Mouse (Mus musculus) hindbrain, embryonic 13.5 days (tissue): ENCODE data around the gene Rnf8. TPM values are rescaled to one million over a fixed set of nuclear protein-coding genes. Genes with fewer than 3 reads are reported as not detected.

Experiments
- ATAC-seq: fragments of 200-750 bp; cut with Nextera tagmentation; 2 replicates; pipeline ENCODE4 v1.8.0; 2017; ENCODE audit warnings: moderate TSS enrichment; ENCODE audit not compliant: low FRiP score
- H3K27ac ChIP-seq: fragments of 300-500 bp; sonication (generic); 2 replicates; pipeline ENCODE4 v1.5.1; 2015; ENCODE audit warnings: inconsistent platforms, mild to moderate bottlenecking, moderate library complexity
- H3K27me3 ChIP-seq: fragments of 300-500 bp; sonication (generic); 2 replicates; pipeline ENCODE4 v1.6.1; 2015; ENCODE audit warnings: mild to moderate bottlenecking, inconsistent platforms
- H3K36me3 ChIP-seq: fragments of 300-500 bp; sonication (generic); 2 replicates; pipeline ENCODE4 v1.6.1; 2015; ENCODE audit warnings: mild to moderate bottlenecking, inconsistent platforms
- H3K4me1 ChIP-seq: fragments of 300-500 bp; sonication (generic); replicated peaks from 2 replicates; pipeline ENCODE4 v1.6.1; 2015; ENCODE audit warnings: inconsistent platforms
- H3K4me2 ChIP-seq: fragments of 300-500 bp; sonication (generic); 2 replicates; pipeline ENCODE4 v1.6.1; 2015; ENCODE audit warnings: inconsistent platforms, mild to moderate bottlenecking, moderate library complexity
- H3K4me3 ChIP-seq: fragments of 300-500 bp; sonication (generic); 2 replicates; pipeline ENCODE4 v1.5.1; 2015; ENCODE audit warnings: mild to moderate bottlenecking, inconsistent platforms
- H3K9ac ChIP-seq: fragments of 300-500 bp; sonication (generic); 2 replicates; pipeline ENCODE4 v1.6.1; 2015; ENCODE audit warnings: mild to moderate bottlenecking, inconsistent platforms
- H3K9me3 ChIP-seq: fragments of 300-500 bp; sonication (generic); 2 replicates; pipeline ENCODE4 v1.6.1; 2016; ENCODE audit warnings: inconsistent platforms
- WGBS: fragments of 180-500 bp; shearing (Covaris S2); methylation state at CpG from one replicate; pipeline ENCODE4 v1.1.7; 2015; 5-methylcytosine and 5-hydroxymethylcytosine counted together
- polyA plus RNA-seq: library from polyadenylated mRNA; unstranded; fragments of >200 nt; fragmentation: Nextera tagmentation; extraction: Ambion mirVana; gene quantifications from 2 replicates; pipeline ENCODE4 v1.2.1, GENCODE M21; 2015

Rnf8 gene
- polyA plus RNA-seq = 79.2 and 83.4 TPM in 2 replicates

DNA sequence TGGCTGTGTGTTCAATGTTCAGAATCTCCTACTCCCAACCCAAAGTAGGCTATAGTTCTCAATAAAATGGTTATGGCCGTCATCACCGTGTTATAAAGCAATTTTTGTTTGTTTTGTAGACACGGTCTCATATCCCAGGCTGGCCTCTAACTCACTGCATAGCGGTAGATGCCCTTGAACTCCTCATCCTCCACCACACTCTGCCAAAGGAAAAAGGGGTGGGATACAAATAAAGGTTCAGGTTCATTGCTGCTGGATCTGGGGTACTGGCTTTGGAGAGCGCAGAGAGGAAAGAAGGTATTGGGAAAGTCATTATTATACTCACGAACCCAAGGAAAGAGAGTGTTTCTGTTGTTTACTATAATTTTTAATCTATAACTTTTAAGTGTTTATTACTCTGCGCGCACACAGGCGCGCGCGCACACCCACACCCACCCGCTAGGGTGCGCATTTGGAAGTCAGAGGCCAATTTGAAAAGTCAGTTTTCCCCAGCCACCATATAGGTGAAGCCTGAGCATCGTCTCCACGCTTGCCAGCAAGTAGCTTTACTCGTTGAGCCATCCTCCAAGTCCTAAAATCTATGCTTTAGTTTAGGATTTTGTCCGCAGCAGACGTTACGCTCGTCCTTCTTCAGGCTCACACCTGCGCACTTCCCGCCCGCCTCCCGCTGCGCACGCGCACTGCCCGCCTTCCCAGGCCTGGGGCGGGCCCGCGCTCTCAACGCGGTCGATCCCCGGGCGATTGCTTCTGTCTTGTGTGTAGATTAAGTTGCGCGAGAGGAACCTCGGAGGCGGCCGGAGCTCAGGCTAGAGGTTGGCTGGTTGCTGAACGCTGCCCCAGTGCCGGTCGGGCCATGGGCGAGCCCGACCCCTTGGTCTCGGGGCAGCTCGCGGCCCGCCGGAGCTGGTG lies at the start of gene Rnf8, which contains the start of gene Gm28043:
TSS of gene Rnf8 (plus strand) at position 676 of the 909 bp plus-strand sequence.
TSS of gene Gm28043 (plus strand) at position 762 of the 909 bp plus-strand sequence.
- Histone ChIP-seq H3K27me3 (no peaks in the 10 kb centered on the region), H3K4me1 (peaks cover 36% of the 10 kb centered on the region), H3K36me3 (peaks cover 8% of the 10 kb centered on the region), H3K27ac (peak within 1 kb of the TSS; percentile 95), H3K4me3 (peak within 1 kb of the TSS; percentile 97), H3K9ac (peak within 1 kb of the TSS; percentile 98), H3K9me3 (no peaks in the 10 kb centered on the region), H3K4me2 (peak within 1 kb of the TSS; percentile 75)
- WGBS = 2% methylated on average over 52 of the region's 52 CpGs
- ATAC-seq = peak; percentile 92

DNA sequence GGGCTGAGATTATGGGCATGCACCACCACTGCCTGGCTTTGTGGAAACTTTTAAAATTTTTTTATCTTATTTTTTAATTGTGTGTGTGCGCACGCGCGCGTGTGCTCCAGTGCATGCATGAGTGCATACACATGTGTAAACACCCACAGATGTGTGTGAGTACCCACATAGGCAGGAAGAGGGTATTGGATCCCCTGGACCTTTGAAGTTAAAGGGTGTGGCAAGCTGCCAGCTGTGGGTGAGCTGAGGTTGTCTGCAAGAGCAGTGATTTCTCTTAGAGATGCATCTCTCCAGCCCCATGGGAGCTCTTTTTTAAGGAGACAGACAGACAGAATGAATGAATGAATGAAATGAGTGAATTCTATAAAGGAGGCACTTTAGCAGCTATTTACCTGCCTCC lies 49.1 kb upstream of the Rnf8 start:
- Histone ChIP-seq H3K27ac (no peak overlapping the region), H3K4me3 (no peak overlapping the region), H3K36me3 (peaks cover 43% of the 10 kb centered on the region), H3K4me1 (0 out of 2 replicates have a peak, but pooled peaks cover 3% of the 10 kb centered on the region), H3K4me2 (no peak overlapping the region), H3K9me3 (no peaks in the 10 kb centered on the region), H3K9ac (no peak overlapping the region), H3K27me3 (no peaks in the 10 kb centered on the region)
- WGBS = 97% methylated on average over 5 of the region's 5 CpGs
- no peak for ATAC-seq

DNA sequence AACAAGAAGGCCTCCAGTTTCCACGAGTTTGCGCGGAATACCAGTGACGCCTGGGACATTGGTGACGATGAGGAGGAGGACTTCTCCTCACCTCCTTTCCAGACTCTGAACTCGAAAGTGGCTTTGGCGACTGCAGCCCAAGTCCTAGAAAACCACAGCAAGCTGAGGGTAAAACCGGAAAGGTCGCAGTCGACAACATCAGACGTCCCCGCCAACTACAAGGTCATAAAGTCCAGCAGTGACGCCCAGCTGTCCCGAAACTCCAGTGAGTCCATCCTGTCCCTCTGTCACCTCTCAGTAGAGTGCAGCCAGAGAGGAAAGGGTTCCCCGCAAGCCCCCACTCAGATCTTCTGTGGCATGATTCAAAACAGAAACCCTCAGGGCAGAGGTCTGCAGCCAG lies 46.2 kb upstream of the Rnf8 start:
- Histone ChIP-seq H3K9me3 (no peaks in the 10 kb centered on the region), H3K4me2 (no peak overlapping the region), H3K4me1 (0 out of 2 replicates have a peak, but pooled peaks cover 3% of the 10 kb centered on the region), H3K4me3 (no peak overlapping the region), H3K27ac (no peak overlapping the region), H3K27me3 (no peaks in the 10 kb centered on the region), H3K9ac (no peak overlapping the region), H3K36me3 (peaks cover 72% of the 10 kb centered on the region)
- ATAC-seq = no peak
- WGBS = 93% methylated on average over 15 of the region's 15 CpGs

DNA sequence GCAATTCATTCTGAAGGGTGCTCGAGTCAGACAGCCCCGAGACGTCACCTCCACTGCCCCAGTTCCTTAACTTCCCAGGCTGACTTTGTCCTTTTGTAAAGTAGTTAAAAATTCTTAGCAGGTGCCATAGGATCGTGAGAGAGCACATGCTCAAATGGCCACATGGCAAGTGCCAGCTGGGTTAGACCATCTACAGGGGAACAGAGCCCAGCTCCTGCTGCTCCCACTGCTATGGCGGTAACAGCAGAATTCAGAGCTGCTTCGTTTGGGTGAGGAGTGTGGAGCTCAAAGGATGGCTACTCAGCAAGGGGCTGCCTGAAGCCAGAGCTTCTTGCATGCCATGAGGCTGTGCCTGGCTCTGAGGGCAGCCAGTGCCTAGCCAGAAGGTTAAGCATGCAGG lies 44.8 kb upstream of the Rnf8 start:
- H3K4me3 ChIP-seq = no peak overlapping the region
- H3K4me1 ChIP-seq = 0 out of 2 replicates have a peak, but pooled peaks cover 3% of the 10 kb centered on the region
- H3K9me3 ChIP-seq = no peaks in the 10 kb centered on the region
- peaks cover 75% of the 10 kb centered on the region for H3K36me3 ChIP-seq
- ATAC-seq = no peak
- no peaks in the 10 kb centered on the region for H3K27me3 ChIP-seq
- no peak overlapping the region for H3K4me2 ChIP-seq
- no peak overlapping the region for H3K27ac ChIP-seq
- WGBS = 85% methylated on average over 6 of the region's 6 CpGs
- no peak overlapping the region for H3K9ac ChIP-seq

DNA sequence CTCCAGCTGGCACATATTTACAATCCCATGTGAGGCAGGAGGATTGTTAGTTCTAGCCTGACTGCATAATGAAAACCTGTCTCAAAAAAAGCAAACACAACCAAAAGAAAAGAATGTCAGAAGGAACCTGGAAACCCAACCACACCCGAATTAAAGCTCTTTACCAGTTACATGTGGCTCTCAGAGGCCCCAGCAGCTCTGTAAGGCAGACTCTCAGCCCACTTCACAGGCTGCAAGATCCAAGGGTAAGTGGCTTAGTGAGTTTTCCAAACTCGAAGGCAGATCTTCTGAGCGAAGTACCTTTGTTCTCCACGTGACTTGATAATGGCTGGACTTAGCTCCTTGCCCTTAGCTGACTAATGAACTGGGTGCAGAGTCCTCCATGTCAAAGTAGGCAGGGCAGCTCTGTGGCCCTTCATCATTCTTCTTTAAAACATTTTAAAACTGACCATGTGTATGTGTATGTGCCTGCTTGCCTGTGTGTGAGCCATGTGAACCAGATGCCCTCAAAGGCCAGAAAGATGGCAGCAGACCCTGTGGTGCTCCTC lies 34.9 kb upstream of the Rnf8 start:
- Histone ChIP-seq H3K9me3 (no peaks in the 10 kb centered on the region), H3K4me1 (no peaks in the 10 kb centered on the region), H3K27ac (no peak overlapping the region), H3K4me3 (no peak overlapping the region), H3K9ac (no peak overlapping the region), H3K36me3 (peaks cover 85% of the 10 kb centered on the region), H3K4me2 (no peak overlapping the region), H3K27me3 (no peaks in the 10 kb centered on the region)
- ATAC-seq = no peak
- WGBS = 90% methylated on average over 4 of the region's 4 CpGs

DNA sequence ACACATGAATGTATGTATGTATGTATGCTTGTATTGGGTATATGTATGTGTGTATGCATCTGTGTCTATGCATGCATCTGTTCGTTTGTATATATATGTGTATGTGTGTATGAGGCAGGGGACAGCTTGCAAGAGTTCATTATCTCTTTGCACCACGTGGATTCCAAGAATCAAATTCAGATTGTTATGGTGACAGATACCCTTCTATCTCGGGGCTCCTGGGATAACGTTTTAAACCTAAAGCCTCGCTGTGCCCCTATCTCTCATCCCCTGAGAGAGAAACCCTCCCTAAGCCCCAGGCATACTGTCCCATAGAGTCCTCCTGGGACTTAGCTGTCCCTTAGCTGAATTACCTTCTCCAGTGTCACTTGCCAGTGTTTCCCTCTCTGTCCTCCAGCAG lies 31.0 kb upstream of the Rnf8 start:
- H3K9ac ChIP-seq = no peak overlapping the region
- no peak overlapping the region for H3K27ac ChIP-seq
- ATAC-seq = no peak
- no peaks in the 10 kb centered on the region for H3K9me3 ChIP-seq
- WGBS = 81% methylated on average over 5 of the region's 5 CpGs
- no peaks in the 10 kb centered on the region for H3K27me3 ChIP-seq
- H3K36me3 ChIP-seq = peaks cover 62% of the 10 kb centered on the region
- H3K4me2 ChIP-seq = no peak overlapping the region
- peaks cover 8% of the 10 kb centered on the region for H3K4me1 ChIP-seq
- no peak overlapping the region for H3K4me3 ChIP-seq

DNA sequence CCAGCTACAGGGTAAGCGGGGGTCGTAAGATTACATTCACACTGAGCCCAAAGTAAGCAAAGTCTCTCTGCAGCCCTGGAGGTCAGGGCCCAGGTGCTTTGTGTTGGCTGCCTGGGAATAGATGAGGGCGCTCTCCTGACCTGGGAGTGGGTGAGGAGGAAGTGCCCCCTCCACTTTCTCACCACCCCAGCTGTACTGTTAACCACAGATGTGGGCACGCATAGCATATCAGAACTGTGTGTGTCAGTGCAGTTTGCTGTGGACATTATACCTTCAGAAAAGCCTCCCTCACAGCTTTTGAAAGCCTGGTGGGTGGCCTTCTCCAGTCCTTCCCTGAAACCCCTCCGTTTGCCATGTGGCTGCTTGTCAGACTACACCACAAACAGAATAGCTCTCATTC lies 30.3 kb upstream of the Rnf8 start:
- WGBS = 85% methylated on average over 5 of the region's 5 CpGs
- H3K36me3 ChIP-seq = peaks cover 54% of the 10 kb centered on the region
- peaks cover 16% of the 10 kb centered on the region for H3K4me1 ChIP-seq
- H3K9ac ChIP-seq = no peak overlapping the region
- H3K9me3 ChIP-seq = no peaks in the 10 kb centered on the region
- no peaks in the 10 kb centered on the region for H3K27me3 ChIP-seq
- no peak overlapping the region for H3K4me3 ChIP-seq
- H3K27ac ChIP-seq = no peak overlapping the region
- ATAC-seq = no peak
- no peak overlapping the region for H3K4me2 ChIP-seq

DNA sequence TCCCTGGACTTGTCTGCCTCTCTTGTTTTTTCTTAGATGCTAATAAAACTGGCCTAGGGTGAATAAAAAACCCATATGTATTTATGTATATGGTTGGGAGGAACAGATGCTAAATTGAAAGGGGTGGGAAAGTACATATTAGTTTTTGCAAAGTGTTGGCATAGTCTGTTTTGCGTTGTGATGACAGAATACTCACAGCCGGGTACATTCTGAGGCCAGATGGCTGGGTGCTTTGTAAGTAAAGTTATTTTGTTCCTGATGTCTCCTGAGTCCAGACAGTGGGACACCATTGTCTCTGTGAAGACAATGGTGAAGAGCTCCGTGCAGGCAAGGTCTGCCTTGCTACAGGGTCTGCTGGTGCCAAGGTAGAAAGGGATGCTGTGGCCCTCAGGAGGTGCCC lies 29.9 kb upstream of the Rnf8 start:
- 70% methylated on average over 3 of the region's 3 CpGs for WGBS
- ATAC-seq = no peak
- Histone ChIP-seq H3K4me2 (no peak overlapping the region), H3K9me3 (no peaks in the 10 kb centered on the region), H3K27ac (no peak overlapping the region), H3K27me3 (no peaks in the 10 kb centered on the region), H3K4me1 (peaks cover 20% of the 10 kb centered on the region), H3K4me3 (no peak overlapping the region), H3K9ac (no peak overlapping the region), H3K36me3 (peaks cover 50% of the 10 kb centered on the region)

DNA sequence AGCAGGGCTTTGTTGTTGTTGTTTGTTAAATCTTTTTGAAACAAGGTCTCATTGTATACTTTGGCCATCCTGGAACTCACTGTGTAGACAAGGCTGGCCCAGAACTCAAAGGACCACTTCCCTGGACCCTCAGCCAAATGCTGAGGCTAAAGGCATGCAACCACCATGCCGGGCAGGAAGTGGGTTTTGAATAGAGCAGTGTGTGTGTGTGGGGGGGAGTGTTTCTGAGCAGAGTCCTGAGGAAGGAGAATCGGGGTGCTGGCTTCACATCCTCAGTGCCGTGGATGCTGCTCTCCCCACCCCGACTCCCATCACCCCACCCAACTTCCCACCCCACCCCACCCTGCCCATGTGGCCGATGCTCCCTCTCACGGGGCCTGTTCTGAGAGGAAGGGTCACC lies 29.1 kb upstream of the Rnf8 start:
- no peaks in the 10 kb centered on the region for H3K9me3 ChIP-seq
- no peak overlapping the region for H3K27ac ChIP-seq
- no peak overlapping the region for H3K4me3 ChIP-seq
- peaks cover 43% of the 10 kb centered on the region for H3K36me3 ChIP-seq
- H3K27me3 ChIP-seq = no peaks in the 10 kb centered on the region
- no peak overlapping the region for H3K9ac ChIP-seq
- H3K4me2 ChIP-seq = no peak overlapping the region
- ATAC-seq = no peak
- WGBS = 99% methylated on average over 6 of the region's 6 CpGs
- H3K4me1 ChIP-seq = peaks cover 24% of the 10 kb centered on the region

DNA sequence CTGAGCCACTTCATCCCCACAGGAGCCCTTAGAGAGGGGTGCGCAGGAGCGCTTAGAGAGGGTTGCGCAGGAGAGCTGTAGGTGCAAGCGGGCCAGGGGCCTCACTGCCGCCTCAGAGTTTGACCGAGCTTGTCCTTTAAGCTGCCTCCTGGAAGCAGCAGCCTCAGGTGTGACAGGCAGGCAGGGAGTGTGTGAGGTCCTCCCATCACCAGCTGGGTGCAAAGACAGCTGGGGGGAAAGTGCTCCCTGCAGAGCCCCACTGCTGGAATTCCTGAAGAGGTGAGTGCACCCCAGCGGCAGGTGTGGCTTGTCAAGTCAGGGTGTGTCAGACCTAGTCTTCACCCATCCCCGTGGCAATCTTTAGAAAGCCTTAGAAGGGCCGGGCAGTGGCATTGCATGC lies 27.7 kb upstream of the Rnf8 start:
- Histone ChIP-seq H3K27me3 (no peaks in the 10 kb centered on the region), H3K4me1 (peaks cover 24% of the 10 kb centered on the region), H3K9me3 (no peaks in the 10 kb centered on the region), H3K4me3 (no peak overlapping the region), H3K27ac (no peak overlapping the region), H3K4me2 (no peak overlapping the region), H3K9ac (no peak overlapping the region), H3K36me3 (peaks cover 33% of the 10 kb centered on the region)
- ATAC-seq = no peak
- WGBS = 89% methylated on average over 9 of the region's 9 CpGs

DNA sequence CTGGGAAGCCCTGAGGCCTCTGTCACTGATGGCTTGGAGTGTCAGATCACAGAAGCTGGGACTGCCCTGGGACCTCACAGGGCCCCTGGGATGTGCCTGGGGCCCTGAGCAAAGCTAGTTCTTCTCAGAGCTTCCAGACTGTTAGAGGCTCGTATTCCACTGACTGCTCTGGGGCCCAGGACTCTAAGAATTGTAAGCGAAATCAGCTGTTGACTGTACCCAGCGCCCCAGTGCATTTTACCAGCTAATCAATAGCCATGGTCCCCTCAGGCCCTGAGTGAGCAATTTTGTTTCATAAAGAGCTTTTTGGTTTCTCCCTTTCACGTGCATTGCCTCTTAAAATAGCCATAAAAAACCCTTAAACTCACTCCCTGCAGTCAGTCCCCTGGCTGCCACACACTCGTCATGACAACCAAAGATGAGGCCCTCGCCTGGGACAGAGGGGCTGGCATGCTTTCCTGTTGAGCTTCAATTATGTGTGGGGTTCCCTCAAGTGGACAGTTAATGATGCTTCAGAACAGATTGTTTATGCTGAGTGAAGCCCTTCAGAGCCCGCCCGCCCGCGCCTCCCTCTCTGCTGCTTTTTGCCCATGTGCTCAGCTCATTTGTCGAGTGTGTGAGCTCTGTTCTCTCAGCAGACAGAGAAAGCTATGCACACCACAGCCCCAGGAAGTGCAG lies 25.2 kb upstream of the Rnf8 start:
- peaks cover 30% of the 10 kb centered on the region for H3K36me3 ChIP-seq
- H3K4me1 ChIP-seq = peaks cover 24% of the 10 kb centered on the region
- peak; percentile 75 for ATAC-seq
- 0 out of 2 replicates have a peak overlapping the region, but pooled peaks have one; percentile 35 for H3K9ac ChIP-seq
- H3K27ac ChIP-seq = peak overlapping the region; percentile 78
- H3K27me3 ChIP-seq = no peaks in the 10 kb centered on the region
- 34% methylated on average over 11 of the region's 11 CpGs for WGBS
- H3K9me3 ChIP-seq = no peaks in the 10 kb centered on the region
- H3K4me2 ChIP-seq = no peak overlapping the region
- H3K4me3 ChIP-seq = no peak overlapping the region
